Mouse (Mus musculus) Muller cell, postnatal 12 days (primary cell): ENCODE results near the gene Tubb4b.
A peak's percentile ranks its signal among the peaks of the same experiment; 100 is the strongest.
"Not testable (repeated sequence)": the region's sequence is repeated elsewhere in the genome, so short reads cannot be mapped to it uniquely, and the experiment has no call there.

Experiments used
- DNase-seq: peaks from one replicate; pipeline ENCODE4 v3.0.0-alpha.2; 2015; ENCODE audit errors: inconsistent ontology term

The Tubb4b gene

DNA sequence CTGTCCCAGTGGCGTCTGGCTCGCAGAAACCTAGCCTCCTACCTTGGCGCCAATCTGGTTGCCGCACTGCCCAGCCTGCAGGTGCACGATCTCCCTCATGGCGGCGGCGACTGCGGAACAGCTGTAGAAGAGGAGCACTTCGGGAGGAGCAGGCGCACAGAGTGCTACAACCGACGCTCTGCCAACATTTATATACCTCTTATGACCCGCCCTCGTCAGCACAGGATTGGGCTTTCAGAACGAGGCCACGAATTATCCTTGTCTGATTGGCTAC, at the start of gene Tubb4b:
TSS of gene Tubb4b (minus strand) at position 211 of the 274 bp plus-strand sequence.
- DNase-seq = no peak

DNA sequence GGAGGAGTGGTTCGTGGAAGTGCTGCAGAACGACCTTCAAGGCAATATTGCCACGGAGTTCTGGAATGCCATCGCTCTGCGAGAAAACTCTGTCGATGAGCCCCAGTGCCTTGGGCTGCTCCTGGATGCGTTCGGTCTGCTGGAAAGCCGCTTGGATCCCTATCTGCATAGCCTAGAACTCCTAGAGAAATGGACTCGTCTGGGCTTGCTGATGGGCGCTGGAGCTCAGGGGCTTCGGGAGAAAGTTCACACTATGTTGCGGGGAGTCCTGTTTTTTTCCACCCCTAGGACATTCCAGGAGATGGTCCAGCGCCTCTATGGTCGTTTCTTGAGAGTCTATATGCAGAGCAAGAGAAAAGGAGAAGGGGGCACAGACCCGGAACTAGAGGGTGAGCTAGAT, 48.5 kb upstream of the Tubb4b start:
- DNase-seq = no peak

DNA sequence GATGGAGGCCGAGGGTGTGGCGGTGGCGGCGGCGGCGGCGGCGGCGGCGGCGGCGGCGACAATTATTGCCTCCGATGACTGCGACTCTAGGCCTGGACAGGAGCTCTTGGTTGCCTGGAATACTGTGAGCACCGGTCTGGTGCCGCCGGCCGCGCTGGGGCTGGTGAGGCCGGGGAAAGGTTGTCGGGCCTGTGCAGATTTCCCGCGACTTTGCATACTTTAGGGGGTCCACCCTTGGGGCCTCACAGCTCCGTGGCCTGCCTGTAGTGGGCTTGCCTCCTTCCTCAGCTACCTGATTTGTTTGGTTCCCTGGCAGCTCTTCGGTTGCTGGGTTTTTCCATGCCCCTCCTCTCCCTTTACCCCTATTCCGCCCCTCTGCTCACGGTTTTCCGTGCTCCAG, 48.0 kb upstream of the Tubb4b start:
- no peak for DNase-seq

DNA sequence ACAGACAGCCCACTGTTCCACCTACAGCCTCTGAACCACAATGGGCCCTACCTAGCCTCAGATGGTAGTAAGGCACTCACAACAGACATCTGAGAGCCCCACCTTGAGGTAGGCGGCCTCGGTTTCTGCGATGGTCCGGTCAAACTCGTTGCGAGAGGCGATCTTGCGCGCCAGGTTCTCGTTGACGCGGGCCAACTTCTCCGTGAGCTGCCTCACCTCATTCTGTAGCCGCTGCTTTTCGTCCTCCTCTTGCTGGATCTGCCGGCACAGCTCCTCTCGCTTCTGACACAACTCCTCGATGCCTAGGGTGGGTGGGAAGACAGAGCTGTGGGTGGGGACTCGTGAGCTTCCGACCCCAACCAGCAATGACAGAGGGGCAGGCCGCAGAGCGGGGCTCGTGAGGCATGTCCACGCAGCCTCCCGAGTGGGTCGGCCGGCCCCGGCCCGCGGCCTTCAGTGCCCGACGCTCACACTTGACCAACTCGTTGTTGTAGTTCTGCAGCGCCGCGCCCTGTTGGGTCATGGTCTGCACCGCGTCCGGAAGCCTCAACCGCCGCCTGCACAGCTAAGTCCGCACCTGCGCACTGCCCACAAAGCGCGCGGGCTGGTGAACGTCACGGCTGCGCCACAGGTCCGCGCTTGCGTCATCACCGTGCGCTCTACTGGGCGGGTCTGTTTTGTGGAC, 47.5 kb upstream of the Tubb4b start, which contains the start of the genes Ssna1 and Anapc2:
TSS of gene Ssna1 (minus strand) at position 612 of the 685 bp plus-strand sequence.
TSS of gene Anapc2 (plus strand) at position 652 of the 685 bp plus-strand sequence.
- peak; percentile 98 for DNase-seq

DNA sequence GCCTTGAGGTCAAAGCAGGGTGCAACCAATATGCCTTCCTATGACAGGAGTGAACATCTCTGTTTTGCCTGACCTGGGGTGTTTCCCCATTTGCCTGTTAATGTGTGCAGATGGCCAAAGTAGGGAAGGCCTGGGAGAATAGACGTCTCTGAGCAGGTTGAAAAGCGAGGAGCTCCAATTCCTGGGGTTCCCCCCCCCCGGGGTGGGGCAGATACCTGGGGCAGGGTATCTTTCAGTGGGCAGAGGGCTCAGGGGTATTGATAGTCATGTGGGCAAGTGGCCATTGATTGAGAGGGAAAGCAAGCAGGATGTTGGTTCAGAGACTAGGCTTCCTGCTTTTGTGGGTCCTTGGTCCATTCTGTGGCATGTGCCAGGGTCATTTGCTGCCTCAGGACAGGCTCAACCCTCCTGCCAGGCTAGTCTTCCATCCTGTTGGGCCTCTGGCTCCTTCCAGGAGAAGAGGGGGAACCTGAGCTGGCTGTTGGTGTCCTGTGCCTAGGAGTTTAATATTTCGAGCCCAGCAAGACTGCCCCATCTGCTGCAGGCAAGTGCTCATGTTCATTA, 43.3 kb upstream of the Tubb4b start:
- no peak for DNase-seq

DNA sequence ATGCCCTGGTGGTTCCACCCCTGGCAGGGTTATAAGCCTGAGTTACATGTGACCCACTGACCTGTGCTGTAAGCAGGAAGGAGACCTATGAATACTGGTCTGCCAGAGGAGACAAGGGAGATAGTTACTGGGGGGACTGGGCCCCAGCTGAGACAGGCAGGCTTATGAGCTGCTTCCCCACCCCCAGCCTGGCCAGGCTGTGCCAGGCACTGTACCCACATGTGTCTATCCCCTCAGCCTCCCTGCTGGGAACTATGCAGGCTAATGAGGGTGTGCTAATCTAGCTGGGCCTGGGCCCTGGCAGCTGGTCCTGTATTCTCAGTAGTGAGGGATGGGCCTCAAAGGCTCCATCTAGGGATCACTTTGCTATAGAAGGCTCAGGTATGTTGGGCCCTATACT, 42.7 kb upstream of the Tubb4b start:
- peak; percentile 60 for DNase-seq

DNA sequence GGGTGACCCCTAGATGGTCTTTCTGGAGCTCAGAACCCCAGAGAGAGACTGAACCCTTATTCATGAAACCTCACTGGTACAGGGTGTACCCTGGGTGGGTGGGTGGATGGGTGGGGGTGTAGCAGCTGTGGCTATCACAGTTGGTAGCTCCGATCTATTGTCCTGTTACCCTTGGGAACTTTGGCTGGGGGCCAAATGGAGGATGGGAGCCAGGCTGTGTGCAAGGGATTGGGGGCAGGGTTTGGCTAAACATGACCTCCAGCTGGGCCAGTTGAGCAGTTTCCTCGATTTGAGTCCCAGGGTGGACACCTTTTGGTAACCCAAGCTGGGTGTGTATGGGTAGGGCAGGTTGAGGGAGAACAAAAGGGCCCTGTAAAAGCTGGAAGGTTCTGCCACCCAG, 42.2 kb upstream of the Tubb4b start:
- no peak for DNase-seq

DNA sequence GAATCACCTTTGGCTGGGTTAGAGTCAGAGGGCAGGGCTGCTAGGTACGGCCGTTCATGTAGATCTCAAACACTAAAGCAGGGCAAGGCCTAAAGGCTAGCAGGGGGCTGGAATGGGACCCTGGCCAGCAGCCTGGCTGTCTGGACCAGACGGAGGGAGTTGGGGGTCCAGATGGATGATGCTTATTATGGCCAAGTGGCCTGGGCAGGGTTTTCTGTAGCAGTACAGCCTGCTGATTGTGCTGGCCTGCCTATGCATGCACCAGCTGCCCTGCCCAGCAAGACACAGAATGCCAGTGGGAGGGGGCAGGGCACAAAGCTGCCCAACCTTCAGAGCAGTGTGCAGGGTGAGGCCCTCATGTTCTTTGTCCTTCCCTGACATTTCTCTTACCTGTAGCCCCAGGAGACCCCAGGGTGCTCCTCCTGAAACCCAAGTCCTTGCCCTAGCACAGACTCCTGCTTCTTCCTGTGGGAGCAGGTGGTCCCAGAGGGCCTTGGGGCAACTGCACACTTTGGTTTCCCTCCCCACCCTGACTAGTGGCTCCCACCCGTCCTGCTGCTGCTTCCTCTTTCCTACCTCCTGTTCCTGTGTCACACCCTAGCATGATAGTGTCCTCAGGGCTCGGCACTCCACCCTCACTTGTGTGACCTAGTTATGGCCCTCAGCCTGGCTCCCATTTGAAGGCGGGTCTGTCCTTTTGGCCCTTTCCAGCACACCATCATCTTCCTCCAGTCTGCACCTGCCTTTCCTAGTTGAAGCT, 41.6 kb upstream of the Tubb4b start:
- no peak for DNase-seq

DNA sequence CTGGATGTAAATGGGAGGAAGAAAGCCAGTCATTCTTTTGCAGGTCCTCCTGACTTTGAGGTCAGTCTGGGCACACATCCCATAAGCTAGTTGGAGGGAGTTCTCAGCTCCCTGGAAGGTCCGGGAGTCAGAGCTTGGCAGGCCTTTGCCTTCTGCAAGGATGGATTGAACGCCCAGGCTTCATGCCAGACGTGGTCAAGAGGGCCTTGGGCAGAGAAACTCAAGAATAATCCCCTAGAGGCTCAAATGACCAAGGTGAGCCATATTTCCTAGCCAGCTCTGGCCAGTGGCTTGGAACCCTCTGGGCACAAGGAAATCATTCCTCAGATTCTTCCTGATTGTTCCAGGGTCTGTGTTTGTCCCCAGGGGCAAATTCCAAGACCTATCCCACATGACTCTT, 40.3 kb upstream of the Tubb4b start:
- DNase-seq = peak; percentile 55

DNA sequence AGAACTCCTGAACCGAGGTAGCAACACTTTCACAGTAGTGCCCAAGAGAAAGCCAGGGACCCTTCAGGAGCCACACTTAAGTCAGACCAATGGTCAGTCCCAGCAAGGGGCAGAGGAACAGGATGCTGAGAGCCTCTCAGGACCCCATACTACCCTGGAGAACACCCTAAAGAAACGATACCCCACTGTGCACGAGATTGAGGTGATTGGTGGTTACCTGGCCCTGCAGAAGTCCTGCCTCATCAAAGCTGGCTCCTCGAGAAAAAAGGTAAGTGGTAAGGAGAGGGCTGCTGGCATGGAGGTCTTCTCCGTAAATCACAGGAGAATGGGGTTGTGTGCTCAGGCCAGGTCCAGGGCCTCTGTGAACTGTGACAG, 39.8 kb upstream of the Tubb4b start:
- no peak for DNase-seq

DNA sequence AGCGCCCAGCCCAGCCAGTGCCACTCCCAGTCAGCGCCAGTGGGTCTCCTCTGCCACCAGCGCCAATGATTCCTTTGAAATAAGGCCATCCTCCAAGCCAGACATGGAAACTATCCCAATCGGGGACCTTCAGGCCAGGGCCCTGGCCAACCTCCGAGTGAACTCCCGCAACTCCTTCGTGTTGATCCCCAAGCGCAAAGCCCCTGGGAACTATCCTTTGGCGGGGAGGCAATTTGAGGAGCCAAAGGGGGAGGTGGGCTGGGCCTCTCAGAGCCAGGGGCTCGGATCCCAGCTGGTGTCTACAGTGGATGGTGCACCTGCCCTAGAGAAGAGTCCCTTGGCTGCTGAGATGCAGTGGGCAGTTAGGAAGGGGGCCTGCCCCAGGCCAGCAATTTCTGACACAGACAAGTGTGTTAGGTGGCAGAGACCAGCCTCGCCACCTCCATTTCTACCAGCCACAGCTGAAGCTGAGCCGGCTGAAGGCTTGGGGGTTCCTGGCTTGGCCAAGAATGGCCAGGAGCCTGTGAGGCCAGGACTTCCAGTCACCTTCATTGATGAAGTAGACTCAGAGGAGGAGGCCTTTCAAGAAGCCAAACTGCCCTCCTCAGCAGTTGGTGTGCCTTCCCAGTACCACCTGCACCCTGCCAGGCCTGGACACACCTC, 39.3 kb upstream of the Tubb4b start:
- no peak for DNase-seq

DNA sequence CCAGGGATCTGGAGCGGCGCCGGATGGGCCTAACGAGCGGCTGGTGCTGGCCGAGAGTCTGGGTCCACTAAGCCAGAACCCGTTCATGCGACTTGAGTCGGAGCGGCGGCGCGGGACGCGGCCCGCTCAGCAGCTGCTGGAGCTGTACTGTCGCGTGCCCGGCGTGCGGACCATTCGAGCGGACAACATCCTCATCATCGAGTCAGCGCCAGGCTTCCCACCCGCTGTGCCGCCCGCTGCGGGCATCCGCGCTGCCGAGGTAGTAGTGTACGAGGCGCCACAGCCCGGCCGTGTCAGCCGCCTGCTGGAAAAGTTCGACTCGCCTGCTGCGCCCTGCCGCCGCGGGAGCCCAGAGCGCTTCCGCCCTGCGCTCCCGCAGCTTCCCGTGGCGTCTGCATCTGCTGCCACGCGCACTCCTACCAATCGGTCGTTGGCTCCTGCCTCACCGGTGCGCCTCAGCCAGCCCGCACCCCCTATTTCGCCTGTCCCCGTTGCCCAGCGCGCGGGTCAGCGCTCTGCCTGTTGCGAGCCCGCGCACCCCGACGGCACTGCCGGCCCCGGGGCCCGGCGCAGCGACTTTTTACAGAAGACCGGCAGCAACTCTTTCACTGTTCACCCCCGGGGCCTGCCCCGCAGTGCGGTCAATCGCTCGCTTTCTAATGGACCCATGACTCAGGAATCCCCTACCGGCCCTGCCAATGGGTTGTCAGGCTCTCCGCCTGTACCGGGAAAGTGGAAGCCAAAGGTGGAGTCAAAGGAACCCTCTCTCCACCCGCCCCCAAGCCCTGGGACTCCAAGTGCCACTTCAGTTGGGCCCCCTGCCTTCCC, 38.5 kb upstream of the Tubb4b start:
- peak; percentile 55 for DNase-seq

DNA sequence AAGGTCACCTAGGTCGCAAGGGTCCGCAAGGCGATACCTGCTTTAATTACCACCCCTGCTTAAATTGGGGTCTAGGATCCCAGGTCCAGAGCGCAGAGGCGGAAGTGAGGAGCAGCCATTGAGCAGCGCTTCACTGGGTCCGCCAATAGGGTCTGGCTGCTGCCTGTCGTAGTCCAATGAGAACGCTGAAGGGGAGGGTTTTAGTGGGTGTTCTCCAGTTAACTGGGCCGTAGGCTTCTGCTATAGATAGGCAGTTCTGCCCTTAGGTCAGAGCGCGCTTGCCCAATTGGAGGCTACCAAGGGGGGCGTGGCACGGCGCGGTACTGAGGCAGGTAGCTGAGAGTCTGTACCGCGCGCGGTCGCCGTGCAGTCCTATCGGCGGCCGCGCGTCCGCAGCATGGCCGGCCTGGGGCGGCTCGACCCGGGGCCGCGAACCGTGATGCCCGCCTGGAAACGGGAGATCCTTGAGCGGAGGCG, 37.8 kb upstream of the Tubb4b start, which contains the start of gene Tprn:
TSS of gene Tprn (plus strand) at position 328 of the 477 bp plus-strand sequence.
- DNase-seq = peak; percentile 97

DNA sequence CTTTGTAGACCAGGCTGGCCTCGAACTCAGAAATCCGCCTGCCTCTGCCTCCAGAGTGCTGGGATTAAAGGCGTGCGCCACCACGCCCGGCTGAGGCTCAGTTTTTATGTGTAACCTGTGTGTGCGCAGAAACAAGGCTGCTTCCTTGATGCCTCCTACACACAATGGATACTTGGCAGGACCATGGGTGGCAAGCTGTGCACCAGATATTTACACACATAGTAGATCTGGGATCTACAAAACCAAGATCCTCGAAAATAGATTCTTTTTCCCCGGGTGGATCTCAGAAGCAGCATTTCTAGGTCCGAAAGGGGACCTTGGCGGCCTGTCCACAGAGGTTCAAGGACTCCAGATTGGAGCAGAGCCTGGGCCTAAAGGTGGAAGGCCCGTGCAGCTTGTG, 37.4 kb upstream of the Tubb4b start:
- DNase-seq = no peak

DNA sequence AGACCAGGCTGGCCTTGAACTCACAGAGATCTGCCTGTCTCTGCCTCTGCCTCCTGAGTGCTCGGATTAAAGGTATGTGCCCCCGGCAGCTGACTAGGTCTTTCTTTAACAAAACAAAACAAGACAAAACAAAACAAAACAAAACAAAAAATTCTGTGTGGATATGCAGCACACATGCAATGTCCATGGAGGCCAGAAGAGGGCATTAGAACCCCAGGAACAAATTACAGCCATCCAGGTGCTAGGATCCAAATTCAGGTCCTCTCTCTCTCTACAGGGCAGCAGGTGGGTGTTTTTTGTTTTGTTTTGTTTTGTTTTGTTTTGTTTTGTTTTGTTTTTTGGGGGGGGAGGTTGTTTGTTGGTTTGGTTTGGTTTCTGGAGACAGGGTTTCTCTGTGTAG, 34.4 kb upstream of the Tubb4b start:
- no peak for DNase-seq

DNA sequence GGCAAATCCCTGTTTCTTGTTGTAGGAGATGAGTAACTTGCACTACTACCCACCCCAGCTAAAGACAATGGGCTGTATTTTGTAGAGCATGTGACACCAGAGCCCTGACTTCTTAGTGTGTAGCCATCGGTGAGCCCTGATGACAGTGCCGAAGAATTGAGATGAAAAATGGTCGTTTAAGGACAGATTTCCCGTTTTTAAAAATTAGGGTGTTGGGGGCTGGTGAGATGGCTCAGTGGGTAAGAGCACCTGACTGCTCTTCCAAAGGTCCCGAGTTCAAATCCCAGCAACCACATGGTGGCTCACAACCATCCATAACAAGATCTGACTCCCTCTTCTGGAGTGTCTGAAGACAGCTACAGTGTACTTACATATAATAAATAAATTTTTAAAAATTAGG, 32.7 kb upstream of the Tubb4b start:
- DNase-seq = not testable (repeated sequence)

DNA sequence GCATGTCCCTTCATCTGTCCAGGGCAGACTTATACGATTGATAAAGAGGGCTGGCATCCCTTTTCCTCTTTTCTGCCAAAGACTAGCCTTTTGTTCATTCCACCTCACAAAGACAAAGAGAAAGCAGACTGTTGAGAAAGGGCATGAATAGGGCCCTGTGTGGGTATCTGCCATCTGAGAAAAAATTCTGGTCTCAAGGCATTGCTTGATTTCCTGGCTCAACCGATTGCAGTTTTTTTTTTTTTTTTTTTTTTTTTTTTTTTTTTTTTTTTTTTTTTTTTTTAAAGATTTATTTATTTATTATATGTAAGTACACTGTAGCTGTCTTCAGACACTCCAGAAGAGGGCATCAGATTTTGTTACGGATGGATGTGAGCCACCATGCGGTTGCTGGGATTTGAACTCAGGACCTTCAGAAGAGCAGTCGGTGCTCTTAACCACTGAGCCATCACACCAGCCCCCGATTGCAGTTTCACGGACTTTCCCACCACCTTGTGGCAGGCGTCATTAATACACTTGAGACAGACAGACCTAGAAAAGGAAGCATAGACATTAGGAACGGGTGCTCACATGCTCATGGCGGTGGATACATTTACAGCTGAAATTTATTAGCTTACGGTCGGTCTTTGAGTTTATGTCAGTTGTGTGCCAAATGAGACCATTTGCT, 32.1 kb upstream of the Tubb4b start:
- DNase-seq = not testable (repeated sequence)

DNA sequence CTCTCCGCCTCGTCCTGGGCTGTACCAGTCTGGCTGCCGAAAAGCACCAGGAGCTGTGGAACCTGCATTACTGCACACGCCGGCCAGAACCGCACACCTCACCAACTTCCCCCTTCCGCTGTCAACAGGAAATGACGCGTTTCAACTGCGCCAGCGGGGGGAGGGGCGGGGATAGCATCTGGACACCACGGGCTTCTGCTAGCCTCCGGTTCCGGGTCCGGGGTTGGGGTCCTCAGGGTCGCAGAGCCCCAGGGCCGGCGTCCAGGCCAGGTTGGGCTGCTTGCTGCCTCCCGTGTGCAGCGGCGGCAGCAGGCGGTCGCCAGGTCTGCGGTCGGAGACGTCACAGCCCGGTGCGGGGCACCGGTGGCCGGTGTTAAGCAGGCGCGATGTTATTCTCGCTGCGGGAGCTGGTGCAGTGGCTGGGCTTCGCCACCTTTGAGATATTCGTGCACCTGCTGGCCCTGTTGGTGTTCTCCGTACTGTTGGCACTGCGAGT, 30.8 kb upstream of the Tubb4b start, which contains the start of gene Tmem203:
TSS of gene Tmem203 (plus strand) at position 156 of the 496 bp plus-strand sequence.
- peak; percentile 96 for DNase-seq

DNA sequence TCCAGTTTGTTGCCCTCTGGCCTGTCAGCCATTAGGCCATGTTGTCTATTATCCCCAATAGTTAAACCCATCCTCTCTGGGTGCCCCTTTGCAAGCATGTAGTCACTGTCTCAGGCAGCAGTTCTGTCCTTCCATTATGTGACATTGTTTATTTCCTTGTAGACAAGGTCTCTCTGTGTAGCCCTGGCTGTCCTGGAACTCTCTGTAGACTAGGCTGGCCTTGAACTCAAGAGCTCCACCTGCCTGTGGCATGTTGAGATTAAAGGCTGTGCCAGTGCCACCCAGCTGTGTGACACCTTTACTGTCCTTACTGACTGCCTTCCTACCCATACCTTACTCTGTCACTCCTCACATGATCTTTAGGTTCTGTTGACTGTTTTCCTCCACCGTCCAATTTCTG, 27.8 kb upstream of the Tubb4b start:
- DNase-seq = no peak

DNA sequence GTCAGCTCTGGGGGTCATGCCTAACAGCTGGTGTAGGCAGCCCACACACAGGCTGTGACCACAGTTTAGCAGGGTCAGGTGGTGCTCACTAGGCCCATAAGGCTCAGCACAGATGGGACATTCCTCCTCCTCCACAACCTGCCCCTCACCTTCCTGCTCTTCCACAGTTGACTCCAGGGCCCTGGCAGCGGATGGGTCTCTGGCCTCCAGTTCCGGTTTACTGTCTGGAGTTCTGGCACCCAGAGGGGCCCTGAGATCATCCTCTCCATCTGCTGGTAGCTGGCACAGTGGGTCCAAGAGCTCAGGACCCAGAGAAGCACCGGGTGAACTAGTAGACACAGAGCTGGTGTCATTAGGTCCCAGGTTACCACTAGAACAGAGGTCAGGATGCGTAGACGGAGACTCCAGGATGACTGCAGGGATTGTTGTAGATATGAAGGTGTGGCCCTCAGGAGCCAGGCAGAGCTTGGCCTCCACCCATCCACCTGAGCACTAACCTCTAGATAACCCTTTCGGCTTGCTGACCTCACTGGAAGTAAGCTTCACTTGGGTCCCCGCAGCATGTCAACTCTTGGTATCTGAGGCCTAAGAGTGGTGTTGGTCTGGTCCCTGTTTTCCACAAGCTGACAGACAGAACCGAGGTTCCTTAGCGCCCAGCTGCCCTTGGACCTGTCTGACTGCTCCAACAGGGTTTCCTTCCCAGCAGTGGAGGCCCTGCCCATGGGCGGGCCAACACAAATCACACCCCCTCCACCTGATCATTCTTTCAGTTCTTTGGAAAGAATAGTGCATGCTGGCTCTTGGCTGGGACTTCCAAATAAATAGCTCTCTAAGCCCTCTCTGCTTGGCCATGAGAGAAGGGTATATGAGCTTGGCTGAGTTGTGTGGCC, 21.9 kb upstream of the Tubb4b start, which contains the start of gene AL732309.1:
TSS of gene AL732309.1 (minus strand) at position 681 of the 890 bp plus-strand sequence.
- no peak for DNase-seq
